Mouse (Mus musculus): ENCODE results near the gene Zpbp.
A peak's percentile ranks its signal among the peaks of the same experiment; 100 is the strongest.

The Zpbp gene

DNA sequence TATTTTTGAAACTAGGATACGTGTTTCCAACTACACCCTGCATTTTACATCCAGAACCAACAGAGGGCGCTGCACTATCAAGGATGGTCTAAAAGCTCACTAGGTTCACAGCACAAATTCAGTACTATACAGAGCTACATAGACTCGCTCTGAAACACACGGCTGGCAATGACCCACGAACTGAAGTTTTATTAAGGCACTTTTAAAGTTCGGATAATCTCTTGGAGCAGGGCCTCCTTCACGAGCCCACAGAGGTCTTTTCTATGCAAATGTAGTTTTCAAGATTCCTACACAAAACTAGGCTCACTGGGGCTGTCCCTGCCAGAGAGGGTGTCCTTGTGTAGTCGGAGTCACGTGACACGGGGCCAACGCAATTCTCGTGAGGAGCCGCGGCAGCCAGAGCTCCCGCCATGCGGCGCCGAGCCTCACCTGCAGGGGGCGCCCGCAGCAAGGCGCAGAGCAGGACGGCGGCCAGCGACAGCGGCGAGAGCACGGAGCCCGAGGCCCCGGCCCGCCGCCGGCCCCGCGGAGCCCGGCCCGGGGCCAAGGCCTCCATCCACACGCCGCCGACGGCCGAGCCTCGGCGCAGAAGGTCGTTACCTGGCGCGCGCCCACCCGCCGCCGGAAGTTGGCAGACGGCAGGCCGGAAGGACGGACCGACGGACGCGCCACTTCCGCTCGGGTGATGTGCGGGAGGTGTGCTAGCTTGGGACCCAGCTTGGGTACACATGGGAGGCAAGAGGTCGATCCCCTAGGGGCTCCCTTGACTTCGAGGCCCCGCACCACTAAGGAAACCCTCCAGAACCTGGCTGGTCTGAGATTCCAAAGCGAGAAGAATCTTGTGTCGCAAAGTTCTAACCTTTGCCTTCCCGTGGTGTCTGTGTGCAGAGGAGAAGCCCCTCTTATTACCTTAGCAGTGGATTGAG, at the start of gene Zpbp, which contains the start of gene Spata48:
Zpbp (minus strand) TSS at position 774 of the 926 bp plus-strand sequence.
Spata48 (plus strand) TSS at position 460 of the 926 bp plus-strand sequence.
- peak; percentile 87 to 89 for DNase-seq (ENCODE audit: low spot score in 2 of 2)

GRCm38 (mm10) chr11:11509413-11509812, 47.2 kb upstream of the Zpbp start:
- no peak for DNase-seq (ENCODE audit: low spot score in 2 of 2)

DNA sequence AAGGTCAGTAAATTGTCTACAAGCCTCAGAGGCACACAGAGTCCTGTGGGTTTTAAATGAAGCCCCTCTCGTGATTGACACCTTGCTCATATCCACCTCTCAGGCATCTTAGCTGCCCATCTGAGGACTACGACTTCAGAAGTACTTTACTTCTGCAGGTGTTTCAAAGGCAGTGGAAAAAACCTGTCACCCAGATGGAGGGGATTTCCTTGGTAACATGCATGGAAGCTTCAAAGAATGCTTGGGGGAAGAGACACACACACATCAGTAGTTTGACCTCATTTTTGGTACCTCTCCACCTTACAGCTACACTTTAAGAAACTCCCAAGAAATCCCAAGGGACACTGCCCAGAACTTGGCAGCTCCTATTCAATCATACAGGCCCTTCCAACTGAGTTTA, 44.0 kb upstream of the Zpbp start:
- no peak for DNase-seq (ENCODE audit: low spot score in 2 of 2)

- no peak for DNase-seq (ENCODE audit: low spot score in 2 of 2)
Measured at GRCm38 (mm10) chr11:11499944-11500343, 37.7 kb upstream of the Zpbp start.

- DNase-seq (ENCODE audit: low spot score in 2 of 2) = no peak
Measured at GRCm38 (mm10) chr11:11495697-11496096, 33.5 kb upstream of the Zpbp start.

DNA sequence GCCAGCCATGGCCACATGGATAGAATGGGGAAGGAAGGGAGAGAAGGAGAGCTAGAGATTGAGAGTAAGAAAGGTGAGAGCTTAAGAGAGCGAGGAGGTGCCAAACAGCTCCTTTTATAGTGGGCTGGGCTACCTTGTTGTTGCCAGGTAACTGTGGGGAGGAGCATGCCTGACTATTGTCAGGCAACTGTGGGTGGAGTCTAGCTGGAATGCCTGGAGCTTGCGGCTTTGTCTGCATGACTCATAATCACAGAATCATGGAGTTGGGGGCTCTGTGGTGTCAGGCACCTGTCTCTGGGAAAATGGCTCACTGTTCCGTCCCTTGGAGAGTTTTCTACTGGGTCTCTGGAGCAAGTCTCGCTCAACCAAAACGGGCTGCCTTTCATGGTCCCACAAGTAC, 29.8 kb upstream of the Zpbp start:
- no peak for DNase-seq (ENCODE audit: low spot score in 2 of 2)

DNA sequence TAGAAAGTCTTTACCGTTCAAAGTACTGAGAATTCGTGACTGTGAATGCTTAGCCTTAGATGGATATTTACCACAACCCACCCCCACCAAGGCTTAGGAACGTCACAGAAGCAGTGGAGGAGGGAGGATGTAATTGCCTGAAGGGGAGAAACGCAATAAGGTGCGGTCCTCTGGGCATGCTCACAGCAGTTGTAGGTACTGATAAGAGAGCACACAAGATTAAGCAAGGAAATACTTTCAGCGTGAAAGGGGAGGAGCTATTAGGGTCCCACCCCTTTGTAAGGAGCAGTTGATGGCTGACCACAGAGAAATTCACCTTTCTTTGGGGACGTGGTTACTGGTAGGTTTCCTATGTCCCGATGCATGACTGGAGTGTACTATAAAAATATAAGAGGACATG, 22.2 kb upstream of the Zpbp start:
- no peak for DNase-seq (ENCODE audit: low spot score in 2 of 2)

DNA sequence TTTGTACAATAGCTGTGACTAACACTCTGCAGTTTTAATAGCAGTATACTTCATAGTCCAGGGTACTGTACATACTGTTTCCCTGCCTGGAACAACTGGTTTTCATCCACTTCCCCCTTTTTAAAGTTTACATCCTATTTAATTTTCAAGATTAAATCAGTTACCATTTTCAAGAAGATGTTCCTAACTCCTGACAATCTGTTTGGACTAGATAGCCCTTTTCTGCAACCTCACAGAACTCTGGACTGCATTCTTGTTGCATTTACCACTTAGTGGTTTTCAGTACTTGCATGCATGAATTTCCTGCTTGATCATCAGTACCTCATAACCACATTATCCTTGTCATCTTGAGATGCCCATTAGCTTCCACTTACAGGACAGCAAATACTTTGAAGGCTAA, 6.7 kb upstream of the Zpbp start:
- DNase-seq (ENCODE audit: low spot score in 2 of 2) = no peak

DNA sequence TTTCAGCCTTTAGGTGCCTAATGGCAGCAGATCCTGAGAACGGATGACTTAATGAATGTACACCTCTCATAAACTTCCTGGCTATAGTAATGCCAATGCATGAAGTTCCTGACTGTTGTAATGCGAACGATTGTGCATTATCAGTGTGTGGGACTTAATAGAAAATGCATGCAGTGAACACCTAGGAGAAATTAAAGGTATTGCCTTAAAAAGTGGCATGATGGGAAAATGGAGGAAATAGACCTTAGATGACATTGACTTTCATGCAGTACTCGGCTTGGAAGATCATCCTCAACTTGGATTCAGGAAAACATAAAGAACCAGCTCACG, 318 bp upstream of the Zpbp start:
- no peak for DNase-seq (ENCODE audit: low spot score in 2 of 2)

DNA sequence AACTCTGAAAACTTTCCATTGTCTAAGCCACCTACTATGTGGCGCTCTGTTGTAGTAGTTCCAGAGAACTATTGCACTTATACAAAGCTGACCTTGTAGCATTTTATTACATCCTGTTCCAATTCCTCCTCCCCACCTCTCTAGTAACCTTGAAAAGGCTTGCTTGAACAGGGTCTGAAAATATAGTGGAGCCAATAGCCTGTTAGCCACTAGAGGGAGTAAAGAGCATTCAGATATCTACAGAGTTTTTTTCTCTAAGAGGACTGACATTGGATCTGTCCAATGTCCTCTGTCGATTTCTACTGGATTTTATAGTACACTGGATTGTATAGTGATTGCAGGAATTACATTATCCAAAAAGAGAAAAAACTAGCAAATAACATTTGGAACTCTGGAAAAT, 7.2 kb downstream of the Zpbp start:
- DNase-seq (ENCODE audit: low spot score in 2 of 2) = no peak

GRCm38 (mm10) chr11:11417356-11417755, 44.9 kb downstream of the Zpbp start:
- DNase-seq (ENCODE audit: low spot score in 2 of 2) = no peak

DNA sequence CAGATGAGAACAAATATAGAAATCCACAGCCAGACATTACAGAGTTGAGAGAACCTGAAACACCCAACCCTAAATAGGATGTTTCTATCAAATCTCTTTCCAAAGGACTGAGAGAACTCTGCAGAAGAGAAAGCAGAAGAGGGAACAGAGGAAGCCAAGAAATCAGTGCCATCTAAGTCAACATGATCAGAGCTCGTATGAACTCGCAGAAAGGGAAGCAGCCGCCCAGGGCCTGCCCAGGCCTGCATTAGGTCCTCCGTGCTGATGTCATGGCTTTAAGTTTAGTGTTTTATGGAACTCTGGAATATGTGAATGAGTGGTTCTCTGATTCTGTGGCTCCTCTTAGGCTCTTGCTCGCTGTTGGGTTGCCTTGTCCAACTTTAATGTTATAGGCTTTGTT, 48.0 kb downstream of the Zpbp start:
- no peak for DNase-seq (ENCODE audit: low spot score in 2 of 2)

DNA sequence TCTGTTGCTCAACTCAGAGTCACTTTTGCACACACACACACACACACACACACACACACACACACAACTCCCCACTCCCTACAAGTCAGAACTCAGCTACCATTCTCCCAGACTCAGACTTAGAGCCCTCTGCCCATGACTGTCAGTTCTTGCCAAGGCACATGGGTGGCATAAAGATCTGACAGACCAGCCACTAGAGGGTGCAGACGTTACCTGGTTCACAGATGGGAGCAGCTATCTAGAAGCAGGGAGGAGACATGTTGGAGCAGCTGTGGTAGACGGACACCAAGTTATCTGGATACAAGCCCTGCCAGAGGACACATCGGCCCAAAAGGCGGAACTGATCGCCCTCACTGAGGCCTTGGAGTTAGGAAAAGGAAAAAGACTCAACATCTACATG, 67.5 kb downstream of the Zpbp start:
- DNase-seq (ENCODE audit: low spot score in 2 of 2) = no peak

DNA sequence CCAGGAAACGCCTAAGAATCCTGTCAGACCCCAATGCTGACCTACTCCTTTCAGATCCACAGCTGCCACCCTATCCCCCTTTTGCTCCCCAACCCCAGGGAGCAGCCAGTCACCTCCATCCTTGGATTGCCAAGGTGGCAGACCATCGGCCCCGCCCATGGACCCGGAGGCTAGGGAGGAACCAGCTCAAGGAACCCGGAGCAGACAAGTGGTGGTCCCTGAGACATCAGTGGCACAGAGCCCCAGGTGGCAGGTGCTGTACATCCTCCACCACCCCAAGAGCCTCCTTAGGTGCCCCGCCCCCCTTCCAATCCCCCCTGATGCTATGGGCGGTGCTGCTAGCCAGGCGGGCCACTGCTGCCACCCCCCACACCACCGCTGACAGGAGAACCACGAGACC, 69.0 kb downstream of the Zpbp start:
- peak in 1 of 2 experiments; percentile 60 for DNase-seq (ENCODE audit: low spot score in 2 of 2)

GRCm38 (mm10) chr11:11371305-11371704, 90.9 kb downstream of the Zpbp start:
- no peak for DNase-seq (ENCODE audit: low spot score in 2 of 2)

- no peak for DNase-seq (ENCODE audit: low spot score in 2 of 2)
Measured at GRCm38 (mm10) chr11:11283512-11283911, 178.7 kb downstream of the Zpbp start.

DNA sequence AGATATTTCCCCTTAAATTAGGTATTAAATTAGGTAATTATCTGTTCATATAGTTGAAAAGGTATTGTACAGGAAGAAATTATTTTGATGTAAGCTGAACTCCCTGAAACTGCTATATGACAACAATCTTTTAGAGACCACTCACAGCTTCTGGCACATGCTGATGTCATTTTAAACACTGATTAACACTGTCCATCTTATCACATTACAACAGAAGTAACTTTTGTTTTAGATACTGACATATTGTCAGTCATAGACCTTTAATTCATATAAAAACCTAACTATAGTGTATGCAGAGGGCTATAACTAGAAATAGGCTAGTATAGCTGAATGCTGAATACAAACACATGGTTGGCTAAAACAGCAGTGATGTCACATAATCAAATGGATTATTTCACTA, 182.1 kb downstream of the Zpbp start:
- DNase-seq (ENCODE audit: low spot score in 2 of 2) = no peak

GRCm38 (mm10) chr11:11257348-11257747, 204.9 kb downstream of the Zpbp start:
- DNase-seq (ENCODE audit: low spot score in 2 of 2) = no peak

DNA sequence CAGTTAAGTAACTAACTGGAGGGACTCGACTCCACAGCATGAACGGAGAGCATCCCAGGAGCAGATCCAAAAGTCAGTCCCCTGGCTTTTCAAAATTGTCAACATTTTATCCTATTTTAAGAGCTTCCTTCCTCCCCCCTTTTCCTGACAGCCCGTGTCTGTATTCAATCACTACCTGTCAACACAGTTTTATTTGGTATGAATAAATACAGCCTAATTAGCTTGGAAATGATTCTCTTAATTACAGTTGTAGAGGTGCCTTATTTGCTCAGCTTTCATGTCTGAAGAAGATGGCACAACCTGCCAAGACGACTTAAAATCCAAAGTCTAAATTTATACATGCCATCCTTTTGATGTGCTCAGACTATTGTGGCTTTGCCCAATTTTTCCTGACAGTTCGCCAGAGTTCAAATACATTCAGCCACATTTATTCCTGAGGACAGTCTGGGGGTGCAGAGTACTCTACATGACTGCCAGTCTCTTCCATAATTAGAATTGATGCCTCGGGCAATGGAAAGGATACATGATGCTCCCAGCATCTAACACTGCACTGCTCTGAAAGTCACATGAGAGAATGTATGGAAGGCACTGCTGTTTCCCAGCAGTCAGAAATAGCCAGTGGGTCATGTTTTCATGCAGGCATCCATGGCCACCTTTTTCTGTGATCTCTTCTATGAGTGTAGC, 219.4 kb downstream of the Zpbp start:
- DNase-seq (ENCODE audit: low spot score in 2 of 2) = no peak

GRCm38 (mm10) chr11:11239346-11239745, 222.9 kb downstream of the Zpbp start:
- no peak for DNase-seq (ENCODE audit: low spot score in 2 of 2)

Data from urinary bladder, postnatal 4 days (tissue).